Mouse (Mus musculus) forebrain, embryonic 15.5 days (tissue): ENCODE results near the gene Diras1. TPM values are rescaled to one million over a fixed set of nuclear protein-coding genes. Genes with fewer than 3 reads are reported as not detected.
"Not testable (repeated sequence)": the region's sequence is repeated elsewhere in the genome, so short reads cannot be mapped to it uniquely, and the experiment has no call there.

ENCODE experiments used
- ATAC-seq: fragments of 200-750 bp; cut with Nextera tagmentation; replicated peaks from 2 replicates; pipeline ENCODE4 v1.8.0; 2017; ENCODE audit warnings: mild to moderate bottlenecking, moderate TSS enrichment, moderate library complexity
- H3K27ac ChIP-seq: fragments of 300-500 bp; sonication (generic); replicated peaks from 2 replicates; pipeline ENCODE4 v1.5.1; 2015; ENCODE audit warnings: mild to moderate bottlenecking, inconsistent platforms
- H3K27me3 ChIP-seq: fragments of 300-500 bp; sonication (generic); 2 replicates; pipeline ENCODE4 v1.6.1; 2015; ENCODE audit warnings: inconsistent platforms
- H3K36me3 ChIP-seq: fragments of 300-500 bp; sonication (generic); 2 replicates; pipeline ENCODE4 v1.6.1; 2015; ENCODE audit warnings: mild to moderate bottlenecking, inconsistent platforms
- H3K4me1 ChIP-seq: fragments of 300-500 bp; sonication (generic); 2 replicates; pipeline ENCODE4 v1.6.1; 2015; ENCODE audit warnings: inconsistent platforms
- H3K4me2 ChIP-seq: fragments of 300-500 bp; sonication (generic); replicated peaks from 2 replicates; pipeline ENCODE4 v1.6.1; 2015; ENCODE audit warnings: mild to moderate bottlenecking, inconsistent platforms
- H3K4me3 ChIP-seq: fragments of 300-500 bp; sonication (generic); 2 replicates; pipeline ENCODE4 v1.5.1; 2015; ENCODE audit warnings: mild to moderate bottlenecking, inconsistent platforms
- H3K9ac ChIP-seq: fragments of 300-500 bp; sonication (generic); replicated peaks from 2 replicates; pipeline ENCODE4 v1.6.1; 2015; ENCODE audit warnings: mild to moderate bottlenecking, inconsistent platforms
- H3K9me3 ChIP-seq: fragments of 300-500 bp; sonication (generic); 2 replicates; pipeline ENCODE4 v1.6.1; 2016; ENCODE audit warnings: inconsistent platforms
- WGBS: fragments of 180-500 bp; shearing (Covaris S2); methylation state at CpG from one replicate; pipeline ENCODE4 v1.1.7; 2015; ENCODE audit warnings: mixed read lengths; 5-methylcytosine and 5-hydroxymethylcytosine counted together
- polyA plus RNA-seq: library from polyadenylated mRNA; unstranded; fragments of >200 nt; fragmentation: Nextera tagmentation; extraction: Ambion mirVana; gene quantifications from 2 replicates; pipeline ENCODE4 v1.2.1, GENCODE M21; 2015

The Diras1 gene
- 32.6 and 36.0 TPM in 2 replicates for polyA plus RNA-seq

DNA sequence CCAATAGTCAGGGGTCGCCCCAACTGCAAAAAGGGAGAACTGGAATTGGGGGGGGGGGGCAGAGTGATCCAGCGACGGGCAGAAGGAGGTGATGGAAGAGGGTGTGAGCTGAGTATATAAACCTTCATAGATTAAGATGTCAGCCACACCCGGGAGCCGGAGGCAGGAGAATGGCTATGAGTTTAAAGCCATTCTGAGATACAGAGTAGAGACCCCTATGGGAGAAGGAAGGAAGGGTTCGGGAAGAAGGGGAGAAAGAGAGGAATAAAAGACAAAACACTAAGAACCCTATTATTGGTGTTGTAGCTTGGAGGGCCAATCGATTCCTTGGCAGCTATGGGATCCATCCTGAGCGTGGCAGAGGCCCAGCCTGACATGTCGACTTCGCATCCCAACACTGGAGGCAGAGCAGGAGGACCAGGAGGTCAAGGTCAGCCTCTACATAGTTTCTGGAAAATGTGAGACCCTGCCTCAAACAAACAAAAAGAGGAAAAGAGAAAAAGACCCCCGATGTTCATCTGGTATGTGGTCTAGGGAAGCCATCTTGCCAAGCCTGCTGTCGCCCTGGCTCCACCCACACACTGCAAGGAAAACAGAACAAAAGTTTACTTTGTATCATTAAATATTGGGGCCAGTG lies at the start of gene Diras1:
TSS of gene Diras1 (minus strand) at position 24 of the 637 bp plus-strand sequence.
- Histone ChIP-seq H3K4me3 (peak within 1 kb of the TSS; percentile 55), H3K4me2 (peak within 1 kb of the TSS; percentile 84), H3K27ac (no peak within 1 kb of the TSS), H3K4me1 (peaks cover 26% of the 10 kb centered on the region), H3K36me3 (peaks cover 5% of the 10 kb centered on the region), H3K9me3 (no peaks in the 10 kb centered on the region), H3K27me3 (0 out of 2 replicates have a peak, but pooled peaks cover 3% of the 10 kb centered on the region), H3K9ac (peak within 1 kb of the TSS; percentile 78)
- 45% methylated on average over 12 of the region's 12 CpGs for WGBS
- no peak for ATAC-seq

DNA sequence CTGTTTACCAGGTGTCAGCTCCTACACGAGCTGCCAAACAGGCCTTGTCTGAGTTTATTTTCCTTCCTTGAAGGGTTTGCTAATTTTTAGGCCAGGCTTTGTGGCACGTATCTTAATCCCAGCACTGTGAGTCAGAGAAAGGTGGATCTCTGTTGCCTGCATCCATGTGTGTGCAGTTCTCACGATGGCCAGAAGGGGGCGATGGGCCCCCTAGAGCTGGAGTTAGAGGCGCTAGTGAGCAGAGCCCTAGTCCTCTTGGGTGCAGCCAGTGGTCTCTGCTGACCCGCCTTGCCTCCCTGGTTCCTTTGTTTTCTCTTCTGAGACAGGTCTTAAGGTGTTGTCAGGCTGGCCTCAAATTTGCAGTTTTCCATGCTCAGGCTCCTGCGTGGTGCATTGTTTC lies 48.0 kb upstream of the Diras1 start:
- Histone ChIP-seq H3K27me3 (no peaks in the 10 kb centered on the region), H3K4me1 (peaks cover 26% of the 10 kb centered on the region), H3K4me3 (no peak overlapping the region), H3K4me2 (no peak overlapping the region), H3K27ac (no peak overlapping the region), H3K36me3 (peaks cover 49% of the 10 kb centered on the region), H3K9me3 (no peaks in the 10 kb centered on the region), H3K9ac (no peak overlapping the region)
- ATAC-seq, result no peak
- 71% methylated on average over 7 of the region's 7 CpGs for WGBS

DNA sequence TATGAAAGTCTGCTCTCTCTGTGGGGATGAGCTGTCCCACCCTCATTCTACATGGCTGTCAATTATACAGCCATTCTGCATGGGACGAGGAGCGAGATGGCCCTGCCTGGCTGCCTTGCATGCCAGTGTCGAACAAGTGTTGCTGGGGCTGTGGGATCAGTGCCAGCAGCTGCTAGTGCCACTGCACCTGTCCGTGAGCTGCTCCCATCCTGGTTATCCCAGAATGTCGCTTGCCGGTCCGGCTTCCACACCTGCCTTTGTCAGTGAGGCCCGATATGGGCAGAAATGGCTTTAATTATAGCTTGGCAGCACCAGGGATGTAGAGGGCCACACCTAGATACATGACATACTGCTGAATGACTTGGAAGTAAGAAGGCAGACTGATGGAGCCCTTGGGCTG lies 46.8 kb upstream of the Diras1 start:
- Histone ChIP-seq H3K27ac (no peak overlapping the region), H3K4me3 (no peak overlapping the region), H3K4me1 (peaks cover 26% of the 10 kb centered on the region), H3K27me3 (no peaks in the 10 kb centered on the region), H3K9ac (no peak overlapping the region), H3K4me2 (no peak overlapping the region), H3K9me3 (no peaks in the 10 kb centered on the region), H3K36me3 (peaks cover 37% of the 10 kb centered on the region)
- no peak for ATAC-seq
- WGBS, result 91% methylated on average over 8 of the region's 8 CpGs

DNA sequence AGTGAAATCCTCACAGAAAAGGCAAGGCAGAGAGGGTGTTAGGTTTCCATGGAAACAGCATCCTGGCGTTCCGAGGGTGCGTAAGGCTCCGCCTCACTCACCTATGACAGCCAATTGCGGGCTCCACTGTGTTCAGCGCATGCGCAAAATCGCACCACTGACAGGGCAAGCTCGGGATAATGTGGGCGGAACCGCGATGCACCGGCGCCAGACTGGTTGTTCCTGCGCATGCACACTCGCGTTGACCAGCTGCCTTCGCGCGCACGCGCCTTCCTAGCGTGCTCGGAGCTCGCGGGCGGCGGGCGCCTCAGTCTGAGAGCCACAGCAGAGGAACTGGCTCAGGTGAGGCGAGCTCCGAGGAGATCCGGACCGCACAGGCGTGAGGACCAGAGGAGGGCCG lies 44.4 kb upstream of the Diras1 start, which contains the start of gene Thop1:
TSS of gene Thop1 (plus strand) at position 200 of the 400 bp plus-strand sequence.
- under 1% methylated on average over 35 of the region's 35 CpGs for WGBS
- peaks cover 20% of the 10 kb centered on the region for H3K36me3 ChIP-seq
- peak; percentile 97 for ATAC-seq
- H3K9ac ChIP-seq, result peak within 1 kb of the TSS; percentile 78
- no peaks in the 10 kb centered on the region for H3K9me3 ChIP-seq
- H3K4me1 ChIP-seq, result peaks cover 26% of the 10 kb centered on the region
- H3K27ac ChIP-seq, result peak within 1 kb of the TSS; percentile 76
- H3K4me3 ChIP-seq, result peak within 1 kb of the TSS; percentile 71
- peak within 1 kb of the TSS; percentile 59 for H3K4me2 ChIP-seq
- H3K27me3 ChIP-seq, result no peaks in the 10 kb centered on the region

DNA sequence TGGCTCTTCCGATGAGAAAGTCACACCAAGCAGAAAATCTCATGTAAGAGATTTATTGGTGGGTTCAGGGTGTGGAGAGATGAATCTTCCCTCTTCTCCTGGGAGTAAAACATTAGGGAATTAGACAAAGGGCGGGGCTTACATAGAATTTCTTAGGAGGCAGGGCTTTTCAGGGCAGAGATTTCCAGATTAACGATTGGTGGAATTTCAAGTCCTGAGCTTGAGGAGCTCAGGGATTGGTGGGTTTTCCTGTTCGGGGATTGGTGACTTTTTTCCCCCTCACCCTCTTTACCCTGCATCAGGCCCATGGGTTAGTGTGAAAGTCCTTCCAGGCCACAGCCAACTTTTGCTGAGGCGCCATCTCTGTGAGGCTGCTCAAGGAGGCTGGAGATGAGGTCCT lies 43.2 kb upstream of the Diras1 start:
- Histone ChIP-seq H3K9ac (no peak overlapping the region; the same call in 1 of the 2 replicates), H3K4me1 (peaks cover 26% of the 10 kb centered on the region), H3K27ac (no peak overlapping the region), H3K36me3 (peaks cover 9% of the 10 kb centered on the region), H3K4me2 (no peak overlapping the region), H3K9me3 (no peaks in the 10 kb centered on the region), H3K27me3 (no peaks in the 10 kb centered on the region), H3K4me3 (no peak overlapping the region)
- no peak for ATAC-seq
- 73% methylated on average over 5 of the region's 5 CpGs for WGBS

DNA sequence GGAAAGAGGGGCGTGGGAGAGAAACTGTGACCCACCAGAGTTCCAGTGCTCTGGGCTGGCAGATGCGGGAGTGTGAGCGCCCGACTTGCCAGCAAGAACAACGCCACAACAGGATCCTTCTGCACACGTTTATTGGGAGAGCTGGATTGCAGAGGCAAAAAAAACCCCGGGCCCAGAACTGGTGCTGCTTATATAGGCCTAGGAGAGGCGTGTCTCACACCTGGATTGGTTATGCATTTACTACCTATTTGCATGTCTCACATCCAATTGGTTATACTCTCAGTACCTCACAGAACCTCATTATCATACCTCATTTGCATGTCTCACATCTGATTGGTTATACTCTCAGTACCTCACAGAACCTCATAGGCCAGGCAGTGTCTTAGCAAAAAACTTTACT lies 39.1 kb upstream of the Diras1 start:
- not testable (repeated sequence) for H3K36me3 ChIP-seq, H3K9ac ChIP-seq, H3K27me3 ChIP-seq, H3K27ac ChIP-seq, H3K4me3 ChIP-seq, H3K4me2 ChIP-seq, ATAC-seq, H3K9me3 ChIP-seq
- peaks cover 13% of the 10 kb centered on the region for H3K4me1 ChIP-seq
- WGBS, result 90% methylated on average over 8 of the region's 8 CpGs

DNA sequence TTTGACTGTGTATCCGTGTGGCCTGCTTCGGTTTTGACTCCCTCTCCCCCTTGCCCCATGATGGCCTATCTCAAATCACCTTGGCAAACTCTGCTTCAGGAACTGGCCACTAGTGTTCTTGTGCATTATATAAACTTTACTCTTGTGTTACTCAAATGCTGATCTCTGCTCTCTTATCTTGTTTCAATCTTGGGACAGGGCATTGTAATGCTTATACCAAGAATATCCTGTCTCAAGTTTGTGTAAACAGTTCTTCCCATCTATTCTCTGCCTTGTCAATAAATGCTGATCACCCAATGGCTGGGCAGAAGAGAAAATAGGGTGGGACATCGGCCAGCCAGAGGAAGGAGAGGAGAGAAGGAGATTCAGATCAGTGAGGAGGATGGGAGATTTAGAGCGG lies 37.2 kb upstream of the Diras1 start:
- Histone ChIP-seq H3K4me1 (peaks cover 22% of the 10 kb centered on the region), H3K9ac (no peak overlapping the region), H3K4me3 (no peak overlapping the region), H3K27me3 (no peaks in the 10 kb centered on the region), H3K27ac (no peak overlapping the region), H3K4me2 (no peak overlapping the region), H3K36me3 (no peaks in the 10 kb centered on the region), H3K9me3 (no peaks in the 10 kb centered on the region)
- WGBS, result 56% methylated on average over 4 of the region's 4 CpGs
- ATAC-seq, result no peak

DNA sequence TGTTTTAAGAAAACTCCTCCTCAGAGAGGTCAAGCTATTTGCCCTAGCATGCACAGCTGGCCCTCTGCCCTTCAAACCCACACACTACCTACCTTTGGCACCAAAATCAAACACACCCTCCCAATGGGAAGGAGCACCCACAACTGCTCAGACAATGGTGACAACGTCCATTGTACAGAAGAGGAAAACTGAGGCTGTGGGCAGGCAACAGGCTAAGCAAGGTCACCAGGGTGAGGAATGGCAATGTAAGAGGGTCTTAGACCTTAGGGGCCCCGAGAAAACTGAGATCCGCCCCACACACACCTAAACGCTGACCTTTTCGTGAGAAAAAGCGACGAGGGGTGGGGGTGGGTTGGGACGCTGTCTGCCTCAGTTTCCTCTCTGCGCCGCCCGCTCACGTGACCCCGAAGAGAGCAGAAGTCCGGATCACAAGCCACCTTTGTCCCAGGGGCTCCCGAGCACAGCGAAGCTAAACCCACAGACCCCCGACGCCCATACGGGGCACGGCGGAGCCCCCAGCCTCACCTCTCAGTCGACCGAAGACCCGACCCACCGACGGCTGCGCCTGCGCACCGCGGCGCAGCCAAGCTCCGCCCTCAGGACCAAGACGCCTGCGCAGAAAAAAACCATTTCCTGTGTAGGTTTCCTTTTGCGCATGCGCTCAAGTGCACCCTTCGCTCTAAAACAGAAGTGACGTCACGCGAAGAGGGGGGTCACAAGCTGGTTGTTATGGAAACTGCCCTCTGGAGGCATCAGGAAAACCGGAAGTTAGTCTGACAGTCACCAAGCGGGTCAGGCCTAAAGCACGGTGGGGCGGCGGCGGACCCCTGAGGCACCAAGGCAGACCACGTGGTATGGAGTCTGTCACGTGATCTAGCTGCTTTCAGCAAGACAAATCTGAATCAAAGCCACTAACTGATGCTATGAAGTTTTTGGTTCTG lies 34.4 kb upstream of the Diras1 start, which contains the start of gene Sgta:
TSS of gene Sgta (minus strand) at position 579 of the 941 bp plus-strand sequence.
- Histone ChIP-seq H3K9ac (peak within 1 kb of the TSS; percentile 84), H3K4me2 (peak within 1 kb of the TSS; percentile 92), H3K4me3 (peak within 1 kb of the TSS; percentile 93), H3K4me1 (peaks cover 37% of the 10 kb centered on the region), H3K9me3 (no peaks in the 10 kb centered on the region), H3K27me3 (no peaks in the 10 kb centered on the region), H3K27ac (peak within 1 kb of the TSS; percentile 60), H3K36me3 (no peaks in the 10 kb centered on the region)
- under 1% methylated on average over 48 of the region's 48 CpGs for WGBS
- peak; percentile 94 for ATAC-seq

DNA sequence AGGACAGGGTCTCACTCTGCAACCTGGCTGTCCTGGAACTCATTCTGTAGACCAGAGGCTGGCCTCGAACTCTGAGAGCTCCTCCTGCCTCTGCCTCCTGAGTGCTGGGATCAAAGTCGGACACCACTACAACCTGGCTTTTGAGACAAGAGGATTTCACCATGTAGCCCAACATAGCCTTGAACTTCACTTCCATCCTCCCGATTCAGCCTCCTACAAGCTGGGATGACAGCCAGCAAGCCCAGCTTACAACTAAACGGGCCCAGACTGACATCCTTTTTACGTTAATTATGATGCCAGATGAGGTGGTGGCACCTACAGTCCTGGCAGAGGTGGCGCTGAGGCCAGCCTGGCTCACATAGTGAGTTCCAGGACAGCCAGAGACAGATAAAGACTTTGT lies 33.4 kb upstream of the Diras1 start:
- WGBS, result 83% methylated on average over 6 of the region's 6 CpGs
- no peak for ATAC-seq
- 0 out of 2 replicates have a peak overlapping the region, but pooled peaks have one; percentile 84 for H3K9ac ChIP-seq

DNA sequence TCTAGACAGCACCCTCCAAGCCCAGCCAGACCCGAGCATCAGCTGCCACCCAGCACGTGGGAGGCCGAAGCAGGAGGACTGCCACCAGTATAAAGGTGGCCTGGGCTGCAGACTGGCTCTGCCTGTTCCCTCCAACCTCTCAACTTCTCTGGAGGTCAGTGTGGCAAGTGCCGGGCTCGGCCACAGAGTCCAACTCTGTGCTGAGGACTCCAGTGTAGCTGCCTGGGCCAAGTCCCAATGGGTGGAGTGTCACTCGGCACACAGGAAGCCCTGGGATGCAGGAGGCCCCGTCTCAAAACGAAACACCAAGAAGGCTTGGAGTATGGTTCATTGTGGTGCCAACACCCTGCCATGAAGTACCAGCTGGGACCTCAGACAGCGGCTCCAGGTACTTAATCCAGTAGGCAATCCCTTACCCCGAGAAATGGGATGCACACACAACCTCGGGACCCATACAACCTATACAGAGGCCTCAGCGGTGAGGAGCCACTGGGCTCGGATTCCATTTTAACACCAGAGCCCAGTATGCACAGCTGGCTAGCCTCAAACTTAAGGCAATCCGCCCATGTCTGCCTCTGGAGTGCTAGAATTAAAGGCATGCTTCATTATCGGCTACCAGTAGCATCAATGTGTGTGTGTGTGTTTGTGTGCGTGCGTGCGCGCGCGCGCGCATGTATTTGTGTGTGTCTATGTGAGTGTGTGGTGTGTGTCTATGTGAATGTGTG lies 32.1 kb upstream of the Diras1 start:
- Histone ChIP-seq H3K27ac (no peak overlapping the region), H3K36me3 (no peaks in the 10 kb centered on the region), H3K9ac (no peak overlapping the region), H3K4me3 (no peak overlapping the region), H3K4me2 (no peak overlapping the region), H3K4me1 (peaks cover 37% of the 10 kb centered on the region), H3K9me3 (no peaks in the 10 kb centered on the region), H3K27me3 (no peaks in the 10 kb centered on the region)
- ATAC-seq, result no peak
- 96% methylated on average over 23 of the region's 23 CpGs for WGBS

More for the DNA sequence above, 33.4 kb upstream of the Diras1 start:
- no peaks in the 10 kb centered on the region for H3K27me3 ChIP-seq
- H3K9me3 ChIP-seq, result no peaks in the 10 kb centered on the region
- no peaks in the 10 kb centered on the region for H3K36me3 ChIP-seq
- H3K4me3 ChIP-seq, result peak overlapping the region; percentile 93
- H3K27ac ChIP-seq, result no peak overlapping the region
- peaks cover 37% of the 10 kb centered on the region for H3K4me1 ChIP-seq
- H3K4me2 ChIP-seq, result peak overlapping the region; percentile 92

DNA sequence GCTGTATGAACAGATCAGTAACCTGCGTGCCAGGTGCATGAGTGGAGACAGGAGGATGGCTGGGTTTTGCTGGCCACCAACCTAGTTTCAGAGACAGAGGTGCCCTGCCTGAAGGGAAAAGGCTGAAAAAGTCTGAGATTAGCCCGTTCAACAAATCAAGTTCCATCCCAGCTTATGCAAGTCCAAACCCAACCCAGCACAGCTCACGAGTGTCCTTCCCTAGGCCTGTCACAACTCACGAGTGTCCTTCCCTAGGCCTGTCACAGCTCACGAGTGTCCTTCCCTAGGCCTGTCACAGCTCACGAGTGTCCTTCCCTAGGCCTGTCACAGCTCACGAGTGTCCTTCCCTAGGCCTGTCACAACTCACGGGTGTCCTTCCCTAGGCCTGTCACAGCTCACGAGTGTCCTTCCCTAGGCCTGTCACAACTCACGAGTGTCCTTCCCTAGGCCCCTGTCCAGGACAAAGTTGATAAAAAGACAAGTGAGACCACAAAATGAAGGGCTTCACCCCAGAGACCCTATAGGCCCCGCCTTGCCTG lies 30.4 kb upstream of the Diras1 start:
- H3K9ac ChIP-seq, result not testable (repeated sequence)
- 90% methylated on average over 11 of the region's 11 CpGs for WGBS
- peaks cover 37% of the 10 kb centered on the region for H3K4me1 ChIP-seq

More for the DNA sequence above, 30.4 kb upstream of the Diras1 start:
- not testable (repeated sequence) for H3K27me3 ChIP-seq, H3K9me3 ChIP-seq, H3K4me3 ChIP-seq, H3K27ac ChIP-seq, ATAC-seq, H3K4me2 ChIP-seq
- peaks cover 12% of the 10 kb centered on the region for H3K36me3 ChIP-seq
